Comparison of ENCODE assay signal across 17 mouse cellular contexts in genomic region chr10:106838476-106838875, GRCm38 (mm10).
DNase-seq lines count a peak whose midpoint lies in the region; ATAC-seq and TF ChIP-seq lines count a peak whose summit lies in the region.
"Had no signal": no experiment of that assay in that cellular context is flagged by ENCODE, and none has a peak within 500 bp of the region (broad histone marks: within the 10 kb centered on the region; RNA-seq: fewer than 3 reads in every experiment).

No protein-coding gene starts in this region.

- no peak overlapping the region for H3K4me3 ChIP-seq in forebrain, embryonic 16.5 days (replicated peaks; ENCODE audit: low read length)
- H3K4me3 ChIP-seq in forebrain, embryonic 11.5 days (ENCODE audit: low read depth, low read length): no peak overlapping the region
- no peak overlapping the region for H3K4me3 ChIP-seq in layer of hippocampus, adult 2 months
- H3K4me3 ChIP-seq: embryonic facial prominence, embryonic 13.5 days; gastrocnemius, adult 2 months; heart, embryonic 12.5 days; hindbrain, embryonic 15.5 days had no signal

- H3K27me3 ChIP-seq in forebrain, embryonic 16.5 days (replicated peaks; ENCODE audit: control insufficient read depth, insufficient read depth, low read length): no peaks in the 10 kb centered on the region
- H3K27me3 ChIP-seq in forebrain, embryonic 11.5 days (ENCODE audit: control insufficient read depth, insufficient read depth, low read length): no peaks in the 10 kb centered on the region
- H3K27me3 ChIP-seq: embryonic facial prominence, embryonic 13.5 days; heart, embryonic 12.5 days; hindbrain, embryonic 15.5 days had no signal

- ATAC-seq in forebrain, embryonic 16.5 days: 0 out of 2 replicates have a peak, but pooled peaks have one; percentile 23
- no peak for ATAC-seq in forebrain, embryonic 11.5 days (replicated peaks; ENCODE audit: low FRiP score)

- no peaks in the 10 kb centered on the region for H3K4me1 ChIP-seq in forebrain, embryonic 16.5 days (replicated peaks; ENCODE audit: control insufficient read depth, insufficient read depth, low read length)
- no peaks in the 10 kb centered on the region for H3K4me1 ChIP-seq in forebrain, embryonic 11.5 days (replicated peaks; ENCODE audit: control insufficient read depth, insufficient read depth, low read length)
- H3K4me1 ChIP-seq: embryonic facial prominence, embryonic 13.5 days; heart, embryonic 12.5 days; hindbrain, embryonic 15.5 days had no signal

- H3K36me3 ChIP-seq in forebrain, embryonic 16.5 days (ENCODE audit: control insufficient read depth, insufficient read depth): no peaks in the 10 kb centered on the region
- H3K36me3 ChIP-seq in forebrain, embryonic 11.5 days (ENCODE audit: control insufficient read depth, insufficient read depth, low read length): no peaks in the 10 kb centered on the region
- H3K36me3 ChIP-seq: embryonic facial prominence, embryonic 13.5 days; heart, embryonic 12.5 days had no signal

- DNase-seq in forebrain, embryonic 11.5 days (ENCODE audit: low spot score): no peak
- peak in 1 of 2 experiments; percentile 16 for DNase-seq in layer of hippocampus, adult 2 months (ENCODE audit: low spot score in 2 of 2)
- DNase-seq in layer of hippocampus, adult 8-10 months (ENCODE audit: low spot score in 2 of 2): no peak
- peak; percentile 22 to 24 for DNase-seq in left cerebral cortex, adult 9 months (ENCODE audit: low spot score in 2 of 2)
- DNase-seq in left cerebral cortex, postnatal 4 days: no peak
- no peak for DNase-seq in heart, postnatal 14 days
- DNase-seq: adrenal gland, postnatal 10 days; cerebellum, adult 18-20 months; cerebellum, adult 9-11 months; cerebellum, postnatal 36 days; gastrocnemius, adult 2 months; gastrocnemius, postnatal 25 days; heart, postnatal 36 days had no signal

- intact Hi-C loops in left cerebral cortex, postnatal 4 days (cut with DNase I): no loop called here
- intact Hi-C loops in heart, postnatal 14 days (cut with DNase I): no loop called here

- 65% methylated on average over 1 of the region's 1 CpGs for WGBS in forebrain, embryonic 16.5 days
- WGBS in forebrain, embryonic 11.5 days: 77% methylated on average over 1 of the region's 1 CpGs

- H3K9me3 ChIP-seq in forebrain, embryonic 16.5 days (ENCODE audit: control insufficient read depth, low read length): no peaks in the 10 kb centered on the region
- H3K9me3 ChIP-seq in forebrain, embryonic 11.5 days (ENCODE audit: control insufficient read depth, low read length): no peaks in the 10 kb centered on the region
- H3K9me3 ChIP-seq: embryonic facial prominence, embryonic 13.5 days; heart, embryonic 12.5 days; hindbrain, embryonic 15.5 days had no signal

- no peak overlapping the region for H3K9ac ChIP-seq in forebrain, embryonic 16.5 days (replicated peaks; ENCODE audit: low read depth, low read length)
- H3K9ac ChIP-seq in forebrain, embryonic 11.5 days (ENCODE audit: low read length): no peak overlapping the region
- H3K9ac ChIP-seq: embryonic facial prominence, embryonic 13.5 days; heart, embryonic 12.5 days; hindbrain, embryonic 15.5 days had no signal

- H3K27ac ChIP-seq in forebrain, embryonic 16.5 days (ENCODE audit: low read length): no peak overlapping the region
- H3K27ac ChIP-seq in forebrain, embryonic 11.5 days (ENCODE audit: low read depth, low read length): no peak overlapping the region
- peak overlapping the region; percentile 41; the same call in 1 of the 2 replicates for H3K27ac ChIP-seq in layer of hippocampus, adult 2 months
- H3K27ac ChIP-seq: embryonic facial prominence, embryonic 13.5 days; gastrocnemius, adult 2 months; hindbrain, embryonic 15.5 days had no signal

- TF ChIP-seq CTCF in layer of hippocampus, adult 2 months (conservative IDR thresholded peaks at IDR 0.05): no peak

- H3K4me2 ChIP-seq in forebrain, embryonic 16.5 days (ENCODE audit: low read length): no peak overlapping the region
- no peak overlapping the region for H3K4me2 ChIP-seq in forebrain, embryonic 11.5 days (ENCODE audit: low read depth, low read length, severe bottlenecking)
- H3K4me2 ChIP-seq: embryonic facial prominence, embryonic 13.5 days; heart, embryonic 12.5 days; hindbrain, embryonic 15.5 days had no signal

Comparison
In these comparisons a context has a peak if more than half of its experiments do, and no peak if none do; other contexts are left out.
1. DNase-seq: peak in left cerebral cortex, adult 9 months (2 of 2); none in forebrain, embryonic 11.5 days (single experiment), layer of hippocampus, adult 8-10 months (0 of 2), left cerebral cortex, postnatal 4 days (single experiment) and heart, postnatal 14 days (0 of 2).